Comparison of ENCODE assay signal across 11 mouse cellular contexts in genomic region chr7:142575971-142576370, GRCm38 (mm10). TPM values are rescaled to one million over a fixed set of nuclear protein-coding genes. Genes with fewer than 3 reads are reported as not detected.
DNase-seq lines count a peak whose midpoint lies in the region; ATAC-seq lines count a peak whose summit lies in the region.
"Had no signal": no experiment of that assay in that cellular context is flagged by ENCODE, and none has a peak within 500 bp of the region (broad histone marks: within the 10 kb centered on the region; RNA-seq: fewer than 3 reads in every experiment).

No protein-coding gene starts in this region.

- no peak for ATAC-seq in hindbrain, embryonic 12.5 days (ENCODE audit: low FRiP score)
- no peak for ATAC-seq in hindbrain, embryonic 16.5 days
- no peak for ATAC-seq in embryonic facial prominence, embryonic 14.5 days (ENCODE audit: low read depth)
- no peak for ATAC-seq in intestine, embryonic 16.5 days
- ATAC-seq in neural tube, embryonic 12.5 days (ENCODE audit: low FRiP score, low read depth): no peak

- WGBS in hindbrain, embryonic 12.5 days: 95% methylated on average over 5 of the region's 5 CpGs
- 91% methylated on average over 5 of the region's 5 CpGs for WGBS in hindbrain, embryonic 16.5 days
- WGBS in embryonic facial prominence, embryonic 14.5 days: 68% methylated on average over 5 of the region's 5 CpGs
- 69% methylated on average over 5 of the region's 5 CpGs for WGBS in intestine, embryonic 16.5 days
- WGBS in neural tube, embryonic 12.5 days: 89% methylated on average over 5 of the region's 5 CpGs

- H3K36me3 ChIP-seq in hindbrain, embryonic 12.5 days: no peaks in the 10 kb centered on the region
- no peaks in the 10 kb centered on the region for H3K36me3 ChIP-seq in hindbrain, embryonic 16.5 days (ENCODE audit: control insufficient read depth, insufficient read depth, low read length)
- H3K36me3 ChIP-seq in embryonic facial prominence, embryonic 14.5 days (ENCODE audit: control insufficient read depth, insufficient read depth, low read length): no peaks in the 10 kb centered on the region
- H3K36me3 ChIP-seq in intestine, embryonic 16.5 days (ENCODE audit: control insufficient read depth, insufficient read depth, low read length): no peaks in the 10 kb centered on the region
- no peaks in the 10 kb centered on the region for H3K36me3 ChIP-seq in neural tube, embryonic 12.5 days

- peaks cover 14% of the 10 kb centered on the region for H3K9me3 ChIP-seq in hindbrain, embryonic 12.5 days (replicated peaks)
- peaks cover 4% of the 10 kb centered on the region for H3K9me3 ChIP-seq in hindbrain, embryonic 16.5 days (ENCODE audit: control insufficient read depth, low read length)
- H3K9me3 ChIP-seq in embryonic facial prominence, embryonic 14.5 days (ENCODE audit: control insufficient read depth, low read length): peaks cover 12% of the 10 kb centered on the region
- no peaks in the 10 kb centered on the region for H3K9me3 ChIP-seq in intestine, embryonic 16.5 days (ENCODE audit: control insufficient read depth, low read length)
- H3K9me3 ChIP-seq in neural tube, embryonic 12.5 days: peaks cover 4% of the 10 kb centered on the region; the same call in 1 of the 2 replicates

- H3K9ac ChIP-seq in hindbrain, embryonic 12.5 days: no peak overlapping the region
- no peak overlapping the region for H3K9ac ChIP-seq in hindbrain, embryonic 16.5 days (ENCODE audit: low read depth, low read length)
- H3K9ac ChIP-seq in embryonic facial prominence, embryonic 14.5 days (ENCODE audit: low read depth, low read length): peak overlapping the region; percentile 80
- H3K9ac ChIP-seq in intestine, embryonic 16.5 days (ENCODE audit: low read depth, low read length): peak overlapping the region; percentile 73
- 0 out of 2 replicates have a peak overlapping the region, but pooled peaks have one; percentile 5 for H3K9ac ChIP-seq in neural tube, embryonic 12.5 days

- H3K27me3 ChIP-seq in hindbrain, embryonic 12.5 days: peaks cover 9% of the 10 kb centered on the region; the same call in 1 of the 2 replicates
- H3K27me3 ChIP-seq in hindbrain, embryonic 16.5 days (replicated peaks; ENCODE audit: control insufficient read depth, insufficient read depth, low read length): no peaks in the 10 kb centered on the region; the same call in 1 of the 2 replicates
- H3K27me3 ChIP-seq in embryonic facial prominence, embryonic 14.5 days (replicated peaks; ENCODE audit: control insufficient read depth, insufficient read depth, low read length): no peaks in the 10 kb centered on the region
- H3K27me3 ChIP-seq in intestine, embryonic 16.5 days (replicated peaks; ENCODE audit: control insufficient read depth, insufficient read depth, low read length): no peaks in the 10 kb centered on the region
- no peaks in the 10 kb centered on the region for H3K27me3 ChIP-seq in neural tube, embryonic 12.5 days (replicated peaks)

- H3K27ac ChIP-seq in hindbrain, embryonic 12.5 days: peak overlapping the region; percentile 66; the same call in 1 of the 2 replicates
- no peak overlapping the region for H3K27ac ChIP-seq in hindbrain, embryonic 16.5 days (ENCODE audit: low read depth, low read length)
- H3K27ac ChIP-seq in embryonic facial prominence, embryonic 14.5 days (replicated peaks; ENCODE audit: low read depth, low read length): peak overlapping the region; percentile 96
- peak overlapping the region; percentile 97 for H3K27ac ChIP-seq in intestine, embryonic 16.5 days (ENCODE audit: low read length)
- no peak overlapping the region for H3K27ac ChIP-seq in neural tube, embryonic 12.5 days

- H3K4me1 ChIP-seq in hindbrain, embryonic 12.5 days: peaks cover 38% of the 10 kb centered on the region
- peaks cover 5% of the 10 kb centered on the region; the same call in 1 of the 2 replicates for H3K4me1 ChIP-seq in hindbrain, embryonic 16.5 days (ENCODE audit: control insufficient read depth, insufficient read depth, low read depth, low read length)
- H3K4me1 ChIP-seq in embryonic facial prominence, embryonic 14.5 days (ENCODE audit: control insufficient read depth, insufficient read depth, low read length): peaks cover 51% of the 10 kb centered on the region
- peaks cover 55% of the 10 kb centered on the region for H3K4me1 ChIP-seq in intestine, embryonic 16.5 days (ENCODE audit: control insufficient read depth, insufficient read depth, low read length)
- peaks cover 40% of the 10 kb centered on the region for H3K4me1 ChIP-seq in neural tube, embryonic 12.5 days

- peak overlapping the region; percentile 31 for H3K4me3 ChIP-seq in hindbrain, embryonic 12.5 days
- no peak overlapping the region for H3K4me3 ChIP-seq in hindbrain, embryonic 16.5 days (ENCODE audit: low read length)
- H3K4me3 ChIP-seq in embryonic facial prominence, embryonic 14.5 days (ENCODE audit: low read depth, low read length): peak overlapping the region; percentile 43
- peak overlapping the region; percentile 53 for H3K4me3 ChIP-seq in intestine, embryonic 16.5 days (ENCODE audit: low read length)
- H3K4me3 ChIP-seq in neural tube, embryonic 12.5 days: 0 out of 2 replicates have a peak overlapping the region, but pooled peaks have one; percentile 5
- H3K4me3 ChIP-seq: megakaryocyte, embryonic 14.5 days had no signal

- H3K4me2 ChIP-seq in hindbrain, embryonic 12.5 days (replicated peaks): peak overlapping the region; percentile 45
- no peak overlapping the region for H3K4me2 ChIP-seq in hindbrain, embryonic 16.5 days (ENCODE audit: low read length)
- peak overlapping the region; percentile 63 for H3K4me2 ChIP-seq in embryonic facial prominence, embryonic 14.5 days (ENCODE audit: low read depth, low read length)
- H3K4me2 ChIP-seq in intestine, embryonic 16.5 days (ENCODE audit: low read depth, low read length): peak overlapping the region; percentile 49
- peak overlapping the region; percentile 38 for H3K4me2 ChIP-seq in neural tube, embryonic 12.5 days (replicated peaks)

- DNase-seq in embryonic facial prominence, embryonic 14.5 days (ENCODE audit: low spot score): no peak
- no peak for DNase-seq in right cerebral cortex, postnatal 36 days (ENCODE audit: low spot score in 2 of 2)
- no peak for DNase-seq in urinary bladder, postnatal 14 days (ENCODE audit: low spot score)
- DNase-seq: gastrocnemius, postnatal 10 days; kidney, postnatal 10 days; right cerebral cortex, postnatal 4 days had no signal

RNA-seq across cellular contexts. Expression of gene Mrpl23, which starts 43.5 kb away (rescaled TPM):
- polyA plus RNA-seq in hindbrain, embryonic 12.5 days (2016; fragmentation: Nextera tagmentation; extraction: Ambion mirVana): 8.4 and 13.4 TPM in 2 replicates
- polyA plus RNA-seq in hindbrain, embryonic 16.5 days (2015; fragmentation: Nextera tagmentation; extraction: Ambion mirVana): 22.3 and 26.2 TPM in 2 replicates
- 30.3 and 33.1 TPM in 2 replicates for polyA plus RNA-seq in embryonic facial prominence, embryonic 14.5 days (2014; fragmentation: Nextera tagmentation; extraction: Ambion mirVana)
- polyA plus RNA-seq in intestine, embryonic 16.5 days (2015; fragmentation: Nextera tagmentation; extraction: Ambion mirVana): 50.3 and 58.1 TPM in 2 replicates
- polyA plus RNA-seq in neural tube, embryonic 12.5 days (2016; fragmentation: Nextera tagmentation; extraction: Ambion mirVana): 13.5 and 14.7 TPM in 2 replicates

Comparison
In these comparisons a context has a peak if more than half of its experiments do, and no peak if none do; other contexts are left out.
1. H3K27ac ChIP-seq: peak in hindbrain, embryonic 12.5 days (single experiment), embryonic facial prominence, embryonic 14.5 days (single experiment) and intestine, embryonic 16.5 days (single experiment); none in hindbrain, embryonic 16.5 days (single experiment) and neural tube, embryonic 12.5 days (single experiment).
2. H3K9ac ChIP-seq: peak in embryonic facial prominence, embryonic 14.5 days (single experiment), intestine, embryonic 16.5 days (single experiment) and neural tube, embryonic 12.5 days (single experiment); none in hindbrain, embryonic 12.5 days (single experiment) and hindbrain, embryonic 16.5 days (single experiment).